Mouse (Mus musculus): ENCODE results near the gene Rnaseh2a.
A peak's percentile ranks its signal among the peaks of the same experiment; 100 is the strongest.

DNA sequence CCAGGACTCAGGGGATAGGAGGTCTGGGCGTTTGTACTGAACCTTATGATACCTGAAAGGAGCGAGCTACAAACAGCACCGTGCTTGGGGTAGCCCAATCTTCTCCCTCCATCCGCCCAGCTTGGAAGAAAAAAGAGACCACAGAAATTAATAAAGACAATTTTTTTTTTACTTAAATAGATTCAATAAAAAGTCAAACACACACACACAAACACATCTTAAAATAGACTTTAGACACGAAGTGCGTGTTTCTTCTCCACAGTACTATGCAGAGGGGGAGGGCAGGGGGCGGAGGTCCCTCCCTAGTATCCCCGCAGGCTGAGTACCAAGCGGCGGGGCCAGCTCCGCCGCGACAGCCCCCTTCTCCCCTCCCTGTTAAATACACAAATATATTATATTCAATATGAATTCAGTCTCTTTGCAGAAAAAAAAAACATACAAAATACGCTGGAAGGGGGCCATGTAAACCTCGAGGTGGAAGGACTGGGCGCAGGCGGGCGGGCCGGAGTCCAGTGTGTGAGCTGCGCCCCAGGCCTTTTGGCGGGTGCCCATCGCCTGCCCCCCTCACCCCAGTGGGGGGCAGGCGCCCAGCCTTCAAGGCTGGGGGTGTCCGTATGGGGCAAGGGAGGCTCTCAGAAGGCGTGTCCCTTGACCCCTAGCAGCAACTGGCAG is 7.3 kb upstream of the Rnaseh2a start:
- peak; percentile 47 for TF ChIP-seq EP300 (optimal IDR thresholded peaks at IDR 0.05)
- no peak for TF ChIP-seq CTCF (IDR thresholded peaks at IDR 0.05; ENCODE audit: low read depth)
